In genomic region chr9:94705758-94706026, GRCm38 (mm10) we compare ENCODE assay signal across 22 mouse cellular contexts. TPM values are rescaled to one million over a fixed set of nuclear protein-coding genes. Genes with fewer than 3 reads are reported as not detected.
A peak's percentile ranks its signal among the peaks of the same experiment; 100 is the strongest.
DNase-seq lines count a peak whose midpoint lies in the region; ATAC-seq and TF ChIP-seq lines count a peak whose summit lies in the region.
"Had no signal": no experiment of that assay in that cellular context is flagged by ENCODE, and none has a peak within 500 bp of the region (broad histone marks: within the 10 kb centered on the region; RNA-seq: fewer than 3 reads in every experiment).

No protein-coding gene starts in this region.

- TF ChIP-seq CTCF in gastrocnemius, adult 2 months (IDR thresholded peaks at IDR 0.05) = no peak
- no peak for TF ChIP-seq CTCF in liver, adult 2 months (IDR thresholded peaks at IDR 0.05; ENCODE audit: low read depth, low read length)
- TF ChIP-seq CTCF in liver, postnatal 0 days (IDR thresholded peaks at IDR 0.05; ENCODE audit: low read depth) = no peak

- no peaks in the 10 kb centered on the region for H3K36me3 ChIP-seq in liver, adult 2 months (ENCODE audit: control insufficient read depth, insufficient read depth, low read length)
- H3K36me3 ChIP-seq in liver, postnatal 0 days (replicated peaks; ENCODE audit: insufficient read depth, low read length) = no peaks in the 10 kb centered on the region
- no peaks in the 10 kb centered on the region for H3K36me3 ChIP-seq in limb, embryonic 10.5 days
- H3K36me3 ChIP-seq: heart, embryonic 10.5 days; limb, embryonic 12.5 days; liver, embryonic 13.5 days; lung, embryonic 15.5 days; midbrain, embryonic 13.5 days; neural tube, embryonic 13.5 days had no signal

- intact Hi-C loops in gastrocnemius, adult 2 months (cut with DNase I) = no loop called here
- intact Hi-C loops in gastrocnemius, postnatal 36 days (cut with DNase I) = no loop called here

- TF ChIP-seq EP300 in liver, postnatal 0 days (IDR thresholded peaks at IDR 0.05; ENCODE audit: low read depth) = no peak

- TF ChIP-seq POLR2A in liver, adult 2 months (IDR thresholded peaks at IDR 0.05; ENCODE audit: extremely low read depth, insufficient read depth, low read length) = no peak

- H3K9me3 ChIP-seq in liver, postnatal 0 days (ENCODE audit: low read length) = no peaks in the 10 kb centered on the region
- H3K9me3 ChIP-seq in limb, embryonic 10.5 days (replicated peaks) = no peaks in the 10 kb centered on the region
- H3K9me3 ChIP-seq: heart, embryonic 10.5 days; limb, embryonic 12.5 days; liver, embryonic 13.5 days; lung, embryonic 15.5 days; midbrain, embryonic 13.5 days; neural tube, embryonic 13.5 days had no signal

- H3K4me2 ChIP-seq in liver, postnatal 0 days (ENCODE audit: low read depth, low read length) = no peak overlapping the region
- H3K4me2 ChIP-seq: hindbrain, embryonic 14.5 days; limb, embryonic 12.5 days; liver, embryonic 13.5 days; lung, embryonic 15.5 days; midbrain, embryonic 13.5 days; neural tube, embryonic 13.5 days had no signal

- ATAC-seq in cerebellum, adult (ENCODE audit: insufficient number of reproducible peaks, low FRiP score, low TSS enrichment) = peak; percentile 53; the same call in 1 of the 2 replicates
- no peak for ATAC-seq in liver, postnatal 0 days
- peak; percentile 71 for ATAC-seq in megakaryocyte progenitor cell, adult 5-6 weeks (replicated peaks; ENCODE audit: poor library complexity)
- ATAC-seq: forebrain, embryonic 14.5 days; intestine, embryonic 16.5 days; midbrain, embryonic 13.5 days had no signal

- no peak for DNase-seq in cerebellum, adult 8-10 months
- DNase-seq in gastrocnemius, adult 2 months = peak; percentile 52
- DNase-seq in gastrocnemius, postnatal 36 days = no peak
- DNase-seq in liver, adult 2 months (ENCODE audit: extremely low read depth, low read depth, low spot score) = peak; percentile 31
- DNase-seq in liver, postnatal 0 days = no peak
- DNase-seq in limb, embryonic 10.5 days (ENCODE audit: low spot score) = no peak
- DNase-seq: adrenal gland, adult 2 months; heart, postnatal 10 days; kidney, postnatal 36 days; layer of hippocampus, adult 9-11 months; liver, embryonic 13.5 days had no signal

- no peaks in the 10 kb centered on the region for H3K79me2 ChIP-seq in liver, adult 2 months (ENCODE audit: control insufficient read depth, insufficient read depth, low read length)

- 0 out of 2 replicates have a peak overlapping the region, but pooled peaks have one; percentile 32 for H3K27ac ChIP-seq in gastrocnemius, adult 2 months
- no peak overlapping the region for H3K27ac ChIP-seq in liver, adult 2 months (replicated peaks; ENCODE audit: insufficient read depth, low read depth, low read length)
- H3K27ac ChIP-seq in liver, postnatal 0 days (ENCODE audit: low read depth) = no peak overlapping the region
- H3K27ac ChIP-seq in limb, embryonic 10.5 days = no peak overlapping the region
- H3K27ac ChIP-seq: heart, embryonic 10.5 days; hindbrain, embryonic 14.5 days; limb, embryonic 12.5 days; liver, embryonic 13.5 days; lung, embryonic 15.5 days; midbrain, embryonic 13.5 days; neural tube, embryonic 13.5 days had no signal

- H3K4me1 ChIP-seq in liver, adult 2 months (ENCODE audit: control insufficient read depth, insufficient read depth, low read length) = peaks cover 2% of the 10 kb centered on the region; the same call in 1 of the 2 replicates
- no peaks in the 10 kb centered on the region for H3K4me1 ChIP-seq in liver, postnatal 0 days (ENCODE audit: insufficient read depth)
- H3K4me1 ChIP-seq in limb, embryonic 10.5 days = 0 out of 2 replicates have a peak, but pooled peaks cover 5% of the 10 kb centered on the region
- H3K4me1 ChIP-seq: liver, embryonic 13.5 days; lung, embryonic 15.5 days had no signal

- no peak overlapping the region for H3K4me3 ChIP-seq in gastrocnemius, adult 2 months
- no peak overlapping the region for H3K4me3 ChIP-seq in liver, adult 2 months (ENCODE audit: insufficient read depth, low read depth, low read length)
- no peak overlapping the region for H3K4me3 ChIP-seq in liver, postnatal 0 days (ENCODE audit: low read depth, low read length)
- H3K4me3 ChIP-seq in limb, embryonic 10.5 days = no peak overlapping the region
- H3K4me3 ChIP-seq: erythroblast, embryonic 14.5 days; heart, embryonic 10.5 days; limb, embryonic 12.5 days; liver, embryonic 13.5 days; lung, embryonic 15.5 days; midbrain, embryonic 13.5 days; neural tube, embryonic 13.5 days had no signal

- no peak overlapping the region for H3K9ac ChIP-seq in liver, adult 2 months (ENCODE audit: low read depth, low read length)
- no peak overlapping the region for H3K9ac ChIP-seq in liver, postnatal 0 days (replicated peaks)
- H3K9ac ChIP-seq: hindbrain, embryonic 14.5 days; limb, embryonic 12.5 days; liver, embryonic 13.5 days; lung, embryonic 15.5 days; midbrain, embryonic 13.5 days; neural tube, embryonic 13.5 days had no signal

- H3K27me3 ChIP-seq in liver, adult 2 months (ENCODE audit: control insufficient read depth, insufficient read depth, low read length) = no peaks in the 10 kb centered on the region; the same call in 1 of the 2 replicates
- no peaks in the 10 kb centered on the region for H3K27me3 ChIP-seq in liver, postnatal 0 days (ENCODE audit: insufficient read depth, low read length)
- H3K27me3 ChIP-seq in limb, embryonic 10.5 days (ENCODE audit: low read depth, poor library complexity, severe bottlenecking) = no peaks in the 10 kb centered on the region
- H3K27me3 ChIP-seq: limb, embryonic 12.5 days; liver, embryonic 13.5 days; lung, embryonic 15.5 days; midbrain, embryonic 13.5 days; neural tube, embryonic 13.5 days had no signal

- WGBS in liver, adult 2 months = 74% methylated on average over 2 of the region's 2 CpGs
- 57% methylated on average over 2 of the region's 2 CpGs for WGBS in liver, postnatal 0 days (ENCODE audit: insufficient replicate concordance)
- WGBS in limb, embryonic 10.5 days = 91% methylated on average over 2 of the region's 2 CpGs

RNA-seq across cellular contexts. Expression of gene Slc9a9, which starts 36.0 kb away (rescaled TPM):
- 1 to 10 TPM; 2.0 TPM for total RNA-seq in gastrocnemius, adult 2 months (2021)
- total RNA-seq in gastrocnemius, postnatal 36 days (2021) = 1 to 10 TPM; 2.7 to 2.9 TPM
- total RNA-seq in liver, adult 2 months (2014; rRNA removed) = 5.9 and 6.0 TPM in 2 replicates
- 1.1 and 1.7 TPM in 2 replicates for polyA plus RNA-seq in liver, adult 2 months (2012; rRNA removed)
- polyA plus RNA-seq in liver, postnatal 0 days (2015; fragmentation: Nextera tagmentation; extraction: Ambion mirVana) = 2.3 TPM in 2 replicates
- total RNA-seq in megakaryocyte progenitor cell, adult 5-6 weeks (2015) = 7.2 and 8.5 TPM in 2 replicates
- 5.9 and 11.7 TPM in 2 replicates for total RNA-seq in megakaryocyte progenitor cell, adult 5-6 weeks (2017)
- polyA plus RNA-seq in limb, embryonic 10.5 days (2016; fragmentation: Nextera tagmentation; extraction: Ambion mirVana) = 0.69 and 1.5 TPM in 2 replicates

Comparison
In these comparisons a context has a peak if more than half of its experiments do, and no peak if none do; other contexts are left out.
1. DNase-seq: peak in gastrocnemius, adult 2 months (single experiment) and liver, adult 2 months (single experiment); none in cerebellum, adult 8-10 months (single experiment), gastrocnemius, postnatal 36 days (0 of 2), liver, postnatal 0 days (single experiment) and limb, embryonic 10.5 days (single experiment).